Mouse (Mus musculus): ENCODE results near the gene Olfr1315-ps1.

Gene Olfr1315-ps1

GRCm38 (mm10) chr2:112115340-112115739, at the start of gene Olfr1315-ps1:
Gene Olfr1315-ps1 (minus strand): TSS chr2:112115440.
- no peak for DNase-seq (ENCODE audit: low read depth, low spot score)

DNA sequence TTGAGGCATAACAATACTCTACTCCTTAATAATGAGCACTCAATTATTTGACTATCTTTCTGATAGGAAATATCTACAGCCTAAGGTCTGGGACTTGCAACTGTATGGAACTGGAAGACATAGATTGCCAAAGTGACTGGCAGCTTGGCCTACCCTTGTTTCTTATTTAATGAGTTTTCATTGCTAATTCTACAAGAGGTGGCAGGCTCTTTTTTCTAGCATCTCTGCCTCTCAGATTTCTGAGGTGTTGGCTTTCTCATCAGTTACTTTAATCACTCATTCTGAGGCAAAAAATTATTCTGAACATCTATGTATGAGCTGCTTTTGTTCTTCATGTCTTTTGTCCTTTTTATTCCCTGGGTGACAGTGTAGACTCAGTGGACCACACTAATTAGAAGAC, 38.7 kb upstream of the Olfr1315-ps1 start, which contains the start of gene Olfr1318:
Gene Olfr1318, plus strand, starts transcription at position 301 of the 400 bp plus-strand sequence.
- no peak for DNase-seq (ENCODE audit: low read depth, low spot score)

DNA sequence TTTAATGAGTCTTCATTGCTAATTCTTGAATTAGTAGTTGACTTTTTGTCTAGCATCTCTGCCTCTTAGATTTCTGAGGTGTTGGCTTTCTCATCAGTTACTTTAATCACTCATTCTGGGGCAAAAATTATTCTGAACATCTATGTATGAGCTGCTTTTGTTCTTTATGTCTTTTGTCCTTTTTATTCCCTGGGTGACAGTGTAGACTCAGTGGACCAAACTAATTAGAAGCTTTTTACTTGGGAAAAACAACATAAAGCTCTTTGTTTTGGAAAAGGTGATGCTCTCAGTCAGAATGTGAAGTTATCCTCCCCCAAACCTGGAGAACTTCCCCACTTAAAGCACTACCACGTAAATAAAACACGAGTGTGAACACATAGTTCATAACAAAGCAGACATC, 24.8 kb upstream of the Olfr1315-ps1 start, which contains the start of gene Olfr1317:
Gene Olfr1317, plus strand, starts transcription at position 301 of the 400 bp plus-strand sequence.
- no peak for DNase-seq (ENCODE audit: low read depth, low spot score)

GRCm38 (mm10) chr2:112134877-112135276, 19.6 kb upstream of the Olfr1315-ps1 start, which contains the start of gene Olfr1316:
Gene Olfr1316 (minus strand): TSS chr2:112134977.
- DNase-seq (ENCODE audit: low read depth, low spot score): no peak

DNA sequence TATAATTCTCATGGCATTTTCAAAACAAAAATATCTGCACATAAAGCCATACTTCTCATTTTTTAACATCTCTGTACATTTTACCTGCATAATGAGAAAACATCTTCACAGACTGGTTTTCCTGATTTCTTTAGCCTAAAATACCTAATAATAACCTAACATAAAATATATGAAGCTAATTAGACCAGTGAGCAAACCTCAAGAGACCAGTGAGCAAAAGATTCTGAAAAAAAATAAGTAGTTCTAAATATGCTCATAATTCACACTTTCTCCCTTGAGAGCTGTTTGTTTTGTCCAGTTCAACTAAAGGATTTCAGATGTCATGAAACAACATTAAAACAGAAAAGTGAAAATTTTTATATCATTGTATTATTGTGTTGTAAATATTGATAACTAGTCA, 18.6 kb downstream of the Olfr1315-ps1 start, which contains the start of gene Olfr1314:
Gene Olfr1314, minus strand, starts transcription at position 101 of the 400 bp plus-strand sequence.
- DNase-seq (ENCODE audit: low read depth, low spot score): no peak

GRCm38 (mm10) chr2:112077743-112078142, 37.5 kb downstream of the Olfr1315-ps1 start, which contains the start of gene Olfr1313:
Gene Olfr1313 (minus strand): TSS chr2:112077843.
- DNase-seq (ENCODE audit: low read depth, low spot score): no peak
